Mouse (Mus musculus) embryonic facial prominence, embryonic 11.5 days (tissue): ENCODE measurements around the gene Them7. TPM values are rescaled to one million over a fixed set of nuclear protein-coding genes. Genes with fewer than 3 reads are reported as not detected.

Experiments
- ATAC-seq: fragments of 200-750 bp; cut with Nextera tagmentation; replicated peaks from 2 replicates; pipeline ENCODE4 v1.8.0; 2017; ENCODE audit warnings: low read depth; ENCODE audit not compliant: insufficient number of reproducible peaks, low FRiP score, low TSS enrichment
- DNase-seq: peaks from one replicate; pipeline ENCODE4 v3.0.0-alpha.2; 2015; ENCODE audit warnings: low spot score
- H3K27ac ChIP-seq: fragments of 300-500 bp; sonication (generic); replicated peaks from 2 replicates; pipeline ENCODE4 v1.5.1; 2014; ENCODE audit warnings: mild to moderate bottlenecking, low read depth, low read length, control low read depth
- H3K27me3 ChIP-seq: fragments of 300-500 bp; sonication (generic); 2 replicates; pipeline ENCODE4 v1.6.1; 2014; ENCODE audit warnings: mild to moderate bottlenecking, low read length, moderate library complexity, mixed read lengths; ENCODE audit not compliant: control insufficient read depth, insufficient read depth
- H3K36me3 ChIP-seq: fragments of 300-500 bp; sonication (generic); replicated peaks from 2 replicates; pipeline ENCODE4 v1.6.1; 2014; ENCODE audit warnings: low read depth, mild to moderate bottlenecking, low read length, moderate library complexity, mixed read lengths; ENCODE audit not compliant: control insufficient read depth, insufficient read depth
- H3K4me1 ChIP-seq: fragments of 300-500 bp; sonication (generic); 2 replicates; pipeline ENCODE4 v1.6.1; 2014; ENCODE audit warnings: low read length, mixed read lengths; ENCODE audit not compliant: control insufficient read depth, insufficient read depth
- H3K4me2 ChIP-seq: fragments of 300-500 bp; sonication (generic); 2 replicates; pipeline ENCODE4 v1.6.1; 2014; ENCODE audit warnings: low read depth, mild to moderate bottlenecking, control low read depth, low read length, moderate library complexity
- H3K4me3 ChIP-seq: fragments of 300-500 bp; sonication (generic); 2 replicates; pipeline ENCODE4 v1.5.1; 2014; ENCODE audit warnings: low read depth, low read length, control low read depth
- H3K9ac ChIP-seq: fragments of 300-500 bp; sonication (generic); replicated peaks from 2 replicates; pipeline ENCODE4 v1.6.1; 2014; ENCODE audit warnings: mild to moderate bottlenecking, control low read depth, low read length
- H3K9me3 ChIP-seq: fragments of 300-500 bp; sonication (generic); replicated peaks from 2 replicates; pipeline ENCODE4 v1.6.1; 2016; ENCODE audit warnings: mild to moderate bottlenecking, low read length, inconsistent platforms, mixed read lengths; ENCODE audit not compliant: control insufficient read depth
- WGBS: fragments of 180-500 bp; shearing (Covaris S2); extraction: QIAGEN DNeasy Blood & Tissue Kit; methylation state at CpG from one replicate; pipeline ENCODE4 v1.1.7; 2014; 5-methylcytosine and 5-hydroxymethylcytosine counted together
- polyA plus RNA-seq: library from polyadenylated mRNA; unstranded; fragments of >200 nt; fragmentation: Nextera tagmentation; extraction: Ambion mirVana; gene quantifications from 2 replicates; pipeline ENCODE4 v1.2.1, GENCODE M21; 2014

Gene Them7
- polyA plus RNA-seq, 1 experiment from 2014 or later: 0.49 TPM

- Histone ChIP-seq H3K36me3 (no peaks in the 10 kb centered on the region), H3K4me1 (no peaks in the 10 kb centered on the region), H3K4me3 (no peak overlapping the region), H3K27ac (no peak overlapping the region), H3K9me3 (no peaks in the 10 kb centered on the region), H3K4me2 (no peak overlapping the region), H3K27me3 (no peaks in the 10 kb centered on the region), H3K9ac (no peak overlapping the region)
- 41% methylated on average over 8 of the region's 8 CpGs for whole genome bisulfite sequencing
- ATAC-seq (no peak), DNase-seq (no peak)
Observed at GRCm38 (mm10) chr2:105337171-105337875, 113.2 kb downstream of the Them7 start.

- H3K4me2 ChIP-seq: no peak overlapping the region
- H3K9ac ChIP-seq: no peak overlapping the region
- DNase-seq (peak; percentile 49), ATAC-seq (no peak)
- H3K27ac ChIP-seq: no peak overlapping the region
- H3K4me1 ChIP-seq: no peaks in the 10 kb centered on the region
- no peaks in the 10 kb centered on the region for H3K9me3 ChIP-seq
- H3K4me3 ChIP-seq: no peak overlapping the region
- H3K36me3 ChIP-seq: no peaks in the 10 kb centered on the region
- no peaks in the 10 kb centered on the region for H3K27me3 ChIP-seq
- 61% methylated on average over 3 of the region's 3 CpGs for WGBS
Observed at GRCm38 (mm10) chr2:105339993-105340392, 115.9 kb downstream of the Them7 start.

GRCm38 (mm10) chr2:105348886-105349285 lies 124.8 kb downstream of the Them7 start:
- Histone ChIP-seq H3K36me3 (no peaks in the 10 kb centered on the region), H3K9me3 (no peaks in the 10 kb centered on the region), H3K9ac (no peak overlapping the region), H3K27me3 (no peaks in the 10 kb centered on the region), H3K4me1 (no peaks in the 10 kb centered on the region), H3K4me3 (no peak overlapping the region), H3K4me2 (no peak overlapping the region), H3K27ac (no peak overlapping the region)
- DNase-seq: no peak
- 61% methylated on average over 6 of the region's 6 CpGs for WGBS
- no peak for ATAC-seq

GRCm38 (mm10) chr2:105356791-105357190 lies 132.7 kb downstream of the Them7 start:
- no peaks in the 10 kb centered on the region for H3K27me3 ChIP-seq
- H3K36me3 ChIP-seq: no peaks in the 10 kb centered on the region
- no peak overlapping the region for H3K27ac ChIP-seq
- H3K9ac ChIP-seq: no peak overlapping the region
- H3K4me1 ChIP-seq: no peaks in the 10 kb centered on the region
- no peak overlapping the region for H3K4me2 ChIP-seq
- ATAC-seq: no peak
- WGBS: 73% methylated on average over 5 of the region's 5 CpGs
- H3K4me3 ChIP-seq: no peak overlapping the region
- no peaks in the 10 kb centered on the region for H3K9me3 ChIP-seq
- DNase-seq: no peak

- no peaks in the 10 kb centered on the region for H3K27me3 ChIP-seq
- H3K4me1 ChIP-seq: no peaks in the 10 kb centered on the region
- ATAC-seq: no peak
- DNase-seq: no peak
- H3K4me2 ChIP-seq: no peak overlapping the region
- no peak overlapping the region for H3K27ac ChIP-seq
- no peak overlapping the region for H3K9ac ChIP-seq
- no peaks in the 10 kb centered on the region for H3K36me3 ChIP-seq
- H3K9me3 ChIP-seq: no peaks in the 10 kb centered on the region
- 86% methylated on average over 3 of the region's 3 CpGs for WGBS
- H3K4me3 ChIP-seq: no peak overlapping the region
Observed at GRCm38 (mm10) chr2:105358040-105358439, 133.9 kb downstream of the Them7 start.

GRCm38 (mm10) chr2:105367623-105368022 lies 143.5 kb downstream of the Them7 start:
- Histone ChIP-seq H3K4me1 (no peaks in the 10 kb centered on the region), H3K27me3 (no peaks in the 10 kb centered on the region), H3K36me3 (no peaks in the 10 kb centered on the region), H3K9ac (no peak overlapping the region), H3K4me2 (no peak overlapping the region), H3K9me3 (no peaks in the 10 kb centered on the region), H3K4me3 (no peak overlapping the region), H3K27ac (no peak overlapping the region)
- 46% methylated on average over 4 of the region's 4 CpGs for WGBS
- ATAC-seq: no peak
- DNase-seq: no peak

- Histone ChIP-seq H3K36me3 (no peaks in the 10 kb centered on the region), H3K4me2 (peak overlapping the region; percentile 27), H3K4me1 (no peaks in the 10 kb centered on the region), H3K27ac (no peak overlapping the region), H3K27me3 (no peaks in the 10 kb centered on the region), H3K9ac (peak overlapping the region; percentile 22; the same call in 1 of the 2 replicates), H3K4me3 (no peak overlapping the region), H3K9me3 (no peaks in the 10 kb centered on the region)
- 11% methylated on average over 10 of the region's 10 CpGs for WGBS
- DNase-seq (peak; percentile 9), ATAC-seq (no peak)
Observed at GRCm38 (mm10) chr2:105370240-105370639, 146.1 kb downstream of the Them7 start.

- 35% methylated on average over 14 of the region's 14 CpGs for WGBS
- Histone ChIP-seq H3K4me3 (no peak overlapping the region), H3K36me3 (no peaks in the 10 kb centered on the region), H3K27me3 (no peaks in the 10 kb centered on the region), H3K4me1 (no peaks in the 10 kb centered on the region), H3K9ac (peak overlapping the region; percentile 22; the same call in 1 of the 2 replicates), H3K27ac (no peak overlapping the region), H3K9me3 (no peaks in the 10 kb centered on the region), H3K4me2 (peak overlapping the region; percentile 27)
- no peak for DNase-seq
- no peak for ATAC-seq
Observed at GRCm38 (mm10) chr2:105370698-105371097, 146.6 kb downstream of the Them7 start.
